Mouse (Mus musculus): Measurements from ENCODE around the gene Tmem177. TPM values are rescaled to one million over a fixed set of nuclear protein-coding genes. Genes with fewer than 3 reads are reported as not detected.

Tmem177 gene
- polyA plus RNA-seq, 3 experiments from 2014 or later = 6.6 to 8.1 (median 6.7) TPM

GRCm38 (mm10) chr1:119889347-119889746 lies 23.7 kb downstream of the Tmem177 start:
- no peak for ATAC-seq

GRCm38 (mm10) chr1:119886320-119886719 lies 26.7 kb downstream of the Tmem177 start:
- no peak for ATAC-seq

GRCm38 (mm10) chr1:119884272-119884671 lies 28.7 kb downstream of the Tmem177 start:
- no peak for ATAC-seq

- ATAC-seq = no peak
Measured at GRCm38 (mm10) chr1:119878909-119879308, 34.1 kb downstream of the Tmem177 start.

- ATAC-seq = no peak
Measured at GRCm38 (mm10) chr1:119877469-119877868, 35.5 kb downstream of the Tmem177 start.

GRCm38 (mm10) chr1:119868395-119869161 lies 44.4 kb downstream of the Tmem177 start:
- no peak for ATAC-seq

- no peak for ATAC-seq
Measured at GRCm38 (mm10) chr1:119867300-119867699, 45.7 kb downstream of the Tmem177 start.

- no peak for ATAC-seq
Measured at GRCm38 (mm10) chr1:119865311-119865710, 47.7 kb downstream of the Tmem177 start.

- ATAC-seq = no peak
Measured at GRCm38 (mm10) chr1:119863507-119864296, 49.3 kb downstream of the Tmem177 start.

GRCm38 (mm10) chr1:119859566-119859965 lies 53.4 kb downstream of the Tmem177 start:
- no peak for ATAC-seq

Other genes with a start within 250 kb of the Tmem177 start
- gene Ptpn4, start 75.6 kb downstream of the Tmem177 start, polyA plus RNA-seq (2017; shearing (Covaris generic)) = 10 to 100 TPM in 1 of 3 experiments, 1 to 10 TPM in 2; 3.8 to 13.3 (median 6.7) TPM
- gene Cfap221, start 84.0 kb upstream of the Tmem177 start, polyA plus RNA-seq (2017; shearing (Covaris generic)) = not detected
- not detected for gene Sctr, start 93.7 kb upstream of the Tmem177 start, polyA plus RNA-seq (2017; shearing (Covaris generic))
- gene Tmem37, start 160.9 kb upstream of the Tmem177 start, polyA plus RNA-seq (2017; shearing (Covaris generic)) = 1 to 10 TPM in 1 of 3 experiments, under 1 TPM in 2; 0.86 to 4.5 (median 0.91) TPM
- gene Dbi, start 207.9 kb upstream of the Tmem177 start, polyA plus RNA-seq (2017; shearing (Covaris generic)) = 100 to 1,000 TPM; 144 to 324 (median 146) TPM
- 10 to 100 TPM; 23.2 to 27.8 (median 23.7) TPM for gene 3110009E18Rik, start 208.0 kb upstream of the Tmem177 start, polyA plus RNA-seq (2017; shearing (Covaris generic))

All from inflammation-experienced regulatory T-cells, adult 6 months (primary cell).